Mouse (Mus musculus) bone marrow, adult 2 months (tissue): ENCODE measurements around the gene Heatr5a. TPM values are rescaled to one million over a fixed set of nuclear protein-coding genes. Genes with fewer than 3 reads are reported as not detected.

Source experiments
- H3K27ac ChIP-seq: fragments of 200-500 bp; 2 replicates; pipeline ENCODE4 v1.5.1; 2012; ENCODE audit warnings: low read depth, mild to moderate bottlenecking, control low read depth, inconsistent platforms, low read length; ENCODE audit not compliant: control insufficient read depth, poor library complexity, insufficient read depth
- H3K4me1 ChIP-seq: fragments of 200-500 bp; 2 replicates; pipeline ENCODE4 v1.6.1; 2011; ENCODE audit warnings: low read length; ENCODE audit not compliant: control insufficient read depth, insufficient read depth
- H3K4me3 ChIP-seq: fragments of 200-500 bp; replicated peaks from 2 replicates; pipeline ENCODE3; 2011; ENCODE audit warnings: mild to moderate bottlenecking, low read depth, low read length, control low read depth; ENCODE audit not compliant: control insufficient read depth
- CTCF ChIP-seq: fragments of 200-500 bp; IDR thresholded peaks from 2 replicates; pipeline ENCODE4 v1.5.1; 2011; ENCODE audit warnings: low read length, control low read depth; ENCODE audit not compliant: control insufficient read depth, insufficient read depth
- POLR2A ChIP-seq: fragments of 200-500 bp; IDR thresholded peaks from 2 replicates; pipeline ENCODE4 v1.6.1; 2011; ENCODE audit warnings: low read depth, mild to moderate bottlenecking, control low read depth, low read length, borderline replicate concordance; ENCODE audit not compliant: control insufficient read depth
- WGBS: fragments of 180-500 bp; shearing (Covaris S2); methylation state at CpG from one replicate; pipeline ENCODE4 v1.1.7; 2018; 5-methylcytosine and 5-hydroxymethylcytosine counted together
- polyA plus RNA-seq: library from polyadenylated mRNA; stranded (reverse); fragments of >200 nt; gene quantifications from 2 replicates; pipeline ENCODE4 v1.2.4, GENCODE M21; 2011; ENCODE audit warnings: low replicate concordance; ENCODE audit not compliant: missing spikeins, insufficient read depth, insufficient read length

Gene Heatr5a
- polyA plus RNA-seq, 1 experiment, result 20.5 TPM

GRCm38 (mm10) chr12:51839856-51840255 lies 131.3 kb downstream of the Heatr5a start:
- H3K4me1 ChIP-seq, result no peaks in the 10 kb centered on the region; the same call in 1 of the 2 replicates
- TF ChIP-seq POLR2A (no peak), CTCF (no peak)
- no peak overlapping the region for H3K27ac ChIP-seq

GRCm38 (mm10) chr12:51835219-51835618 lies 135.9 kb downstream of the Heatr5a start:
- Histone ChIP-seq H3K4me3 (no peak overlapping the region), H3K27ac (no peak overlapping the region), H3K4me1 (no peaks in the 10 kb centered on the region; the same call in 1 of the 2 replicates)
- TF ChIP-seq POLR2A (no peak), CTCF (no peak)
- 27% methylated on average over 3 of the region's 3 CpGs for WGBS

More at GRCm38 (mm10) chr12:51839856-51840255, 131.3 kb downstream of the Heatr5a start:
- no peak overlapping the region for H3K4me3 ChIP-seq
- WGBS, result 91% methylated on average over 1 of the region's 1 CpGs

- 89% methylated on average over 13 of the region's 13 CpGs for WGBS
- no peak overlapping the region for H3K27ac ChIP-seq
- peaks cover 2% of the 10 kb centered on the region for H3K4me1 ChIP-seq
- no peak overlapping the region for H3K4me3 ChIP-seq
- TF ChIP-seq POLR2A, result no peak
- no peak for TF ChIP-seq CTCF
These were observed 139.2 kb downstream of the Heatr5a start for GRCm38 (mm10) chr12:51831931-51832330.

GRCm38 (mm10) chr12:51831296-51831695 lies 139.8 kb downstream of the Heatr5a start:
- H3K4me3 ChIP-seq, result no peak overlapping the region

GRCm38 (mm10) chr12:51830671-51831070 lies 140.4 kb downstream of the Heatr5a start:
- 58% methylated on average over 1 of the region's 1 CpGs for WGBS
- no peak overlapping the region for H3K27ac ChIP-seq
- H3K4me1 ChIP-seq, result peaks cover 2% of the 10 kb centered on the region
- peak overlapping the region; percentile 17 for H3K4me3 ChIP-seq
- TF ChIP-seq POLR2A (no peak), CTCF (no peak)

More at GRCm38 (mm10) chr12:51831296-51831695, 139.8 kb downstream of the Heatr5a start:
- H3K27ac ChIP-seq, result no peak overlapping the region
- 56% methylated on average over 3 of the region's 3 CpGs for WGBS
- peaks cover 2% of the 10 kb centered on the region for H3K4me1 ChIP-seq
- no peak for TF ChIP-seq POLR2A
- TF ChIP-seq CTCF, result no peak

GRCm38 (mm10) chr12:51830077-51830402 lies 141.1 kb downstream of the Heatr5a start:
- Histone ChIP-seq H3K27ac (peak overlapping the region; percentile 100), H3K4me1 (peaks cover 2% of the 10 kb centered on the region), H3K4me3 (peak overlapping the region; percentile 92)
- under 1% methylated on average over 12 of the region's 12 CpGs for WGBS
- TF ChIP-seq CTCF (no peak), POLR2A (no peak)

GRCm38 (mm10) chr12:51829290-51830076 lies 141.6 kb downstream of the Heatr5a start, which contains the start of gene Hectd1:
Gene Hectd1, minus strand, starts transcription at chr12:51829536.
- H3K27ac ChIP-seq, result peak within 1 kb of the TSS; percentile 100
- TF ChIP-seq CTCF (peak; percentile 55; the same call in 1 of the 2 replicates), POLR2A (peak; percentile 69; the same call in 1 of the 2 replicates)
- H3K4me1 ChIP-seq, result peaks cover 2% of the 10 kb centered on the region
- H3K4me3 ChIP-seq, result peak within 1 kb of the TSS; percentile 96
- WGBS, result under 1% methylated on average over 109 of the region's 114 CpGs

GRCm38 (mm10) chr12:51828716-51829289 lies 142.3 kb downstream of the Heatr5a start:
- Histone ChIP-seq H3K27ac (peak overlapping the region; percentile 100), H3K4me3 (peak overlapping the region; percentile 96), H3K4me1 (peaks cover 2% of the 10 kb centered on the region)
- WGBS, result under 1% methylated on average over 65 of the region's 66 CpGs
- TF ChIP-seq CTCF, result no peak
- peak; percentile 24; the same call in 1 of the 2 replicates for TF ChIP-seq POLR2A
